Mouse (Mus musculus) spleen, adult 2 months (tissue): Measurements from ENCODE around the gene Rab11a.

Source experiments
- CTCF ChIP-seq: fragments of 200-500 bp; IDR thresholded peaks from 2 replicates; pipeline ENCODE4 v1.5.1; 2011; ENCODE audit warnings: mild to moderate bottlenecking, inconsistent platforms; ENCODE audit not compliant: insufficient read depth, insufficient read length, insufficient replicate concordance; ENCODE audit errors: extremely low read depth
- POLR2A ChIP-seq: fragments of 200-500 bp; IDR thresholded peaks from 2 replicates; pipeline ENCODE4 v1.6.1; 2011; ENCODE audit warnings: low read depth, low read length, inconsistent platforms

GRCm38 (mm10) chr9:64769911-64770310 is 32.4 kb upstream of the Rab11a start:
- TF ChIP-seq CTCF (no peak), POLR2A (no peak)
